Mouse (Mus musculus) spleen, adult 2 months (tissue): ENCODE results near the gene Atl3.

ENCODE experiments used
- CTCF ChIP-seq: fragments of 200-500 bp; IDR thresholded peaks from 2 replicates; pipeline ENCODE4 v1.5.1; 2011; ENCODE audit warnings: mild to moderate bottlenecking, inconsistent platforms; ENCODE audit not compliant: insufficient read depth, insufficient read length, insufficient replicate concordance; ENCODE audit errors: extremely low read depth
- POLR2A ChIP-seq: fragments of 200-500 bp; IDR thresholded peaks from 2 replicates; pipeline ENCODE4 v1.6.1; 2011; ENCODE audit warnings: low read depth, low read length, inconsistent platforms

GRCm38 (mm10) chr19:7483512-7483882 is 10.3 kb upstream of the Atl3 start:
- TF ChIP-seq CTCF: no peak
- TF ChIP-seq POLR2A: no peak
